Mouse (Mus musculus) myocyte (in vitro differentiated cells): ENCODE results near the gene Acsbg2. TPM values are rescaled to one million over a fixed set of nuclear protein-coding genes. Genes with fewer than 3 reads are reported as not detected.
A peak's percentile ranks its signal among the peaks of the same experiment; 100 is the strongest.

Source experiments
- H3K27me3 ChIP-seq: one replicate; pipeline ENCODE4 v1.6.1; 2011; ENCODE audit not compliant: control insufficient read depth, insufficient read depth, insufficient read length
- H3K36me3 ChIP-seq: one replicate; pipeline ENCODE4 v1.6.1; 2011; ENCODE audit not compliant: control insufficient read depth, insufficient read depth
- H3K4me2 ChIP-seq: one replicate; pipeline ENCODE4 v1.6.1; 2011; ENCODE audit warnings: low read depth, control low read depth
- H3K4me3 ChIP-seq: one replicate; pipeline ENCODE4 v1.5.1; 2011; ENCODE audit warnings: mild to moderate bottlenecking, control low read depth, moderate library complexity
- H3K79me2 ChIP-seq: one replicate; pipeline ENCODE4 v1.6.1; 2011; ENCODE audit not compliant: control insufficient read depth, insufficient read depth
- H3ac ChIP-seq: one replicate; pipeline ENCODE4 v1.6.1; 2011; ENCODE audit not compliant: control insufficient read depth, insufficient read length
- CEBPB ChIP-seq: IDR thresholded peaks from 2 replicates; pipeline ENCODE4 v1.6.1; 2011; ENCODE audit warnings: mild to moderate bottlenecking, moderate library complexity; ENCODE audit not compliant: poor library complexity, insufficient read depth, severe bottlenecking
- E2F4 ChIP-seq: IDR thresholded peaks from one replicate; pipeline ENCODE4 v1.6.1; 2011; ENCODE audit warnings: mild to moderate bottlenecking, control low read depth, moderate library complexity; ENCODE audit not compliant: insufficient read depth
- MAX ChIP-seq: IDR thresholded peaks from one replicate; pipeline ENCODE4 v1.6.1; 2011; ENCODE audit warnings: low read depth, mild to moderate bottlenecking, control low read depth
- MYOD1 ChIP-seq, 3 experiments: IDR thresholded peaks; one replicate each; pipeline ENCODE4 v1.6.1; 2011; ENCODE audit warnings: control low read depth in 2 of 3, low read depth in 2 of 3, mild to moderate bottlenecking in 2 of 3, moderate library complexity in 1 of 3; ENCODE audit not compliant: insufficient read length in 2 of 3, control insufficient read depth in 1 of 3
- MYOG ChIP-seq, 3 experiments: IDR thresholded peaks; one replicate each; pipeline ENCODE4 v1.6.1; 2011; ENCODE audit warnings: control low read depth in 2 of 3, low read depth in 2 of 3, mild to moderate bottlenecking in 2 of 3; ENCODE audit not compliant: insufficient read length in 2 of 3, control insufficient read depth in 1 of 3, insufficient read depth in 1 of 3
- POLR2A ChIP-seq: IDR thresholded peaks from one replicate; pipeline ENCODE4 v1.6.1; 2011; ENCODE audit warnings: low read depth, mild to moderate bottlenecking, control low read depth, moderate library complexity; ENCODE audit not compliant: insufficient read length
- POLR2AphosphoS2 ChIP-seq: IDR thresholded peaks from one replicate; pipeline ENCODE4 v1.6.1; 2011; ENCODE audit warnings: low read depth, control low read depth; ENCODE audit not compliant: insufficient read length
- REST ChIP-seq: IDR thresholded peaks from one replicate; pipeline ENCODE4 v1.6.1; 2011; ENCODE audit warnings: mild to moderate bottlenecking, control low read depth, moderate library complexity; ENCODE audit not compliant: insufficient read depth, insufficient read length
- SRF ChIP-seq: IDR thresholded peaks from one replicate; pipeline ENCODE4 v1.6.1; 2011; ENCODE audit warnings: low read depth; ENCODE audit not compliant: control insufficient read depth, insufficient read length
- TCF12 ChIP-seq: IDR thresholded peaks from one replicate; pipeline ENCODE4 v1.6.1; 2011; ENCODE audit warnings: mild to moderate bottlenecking, control low read depth; ENCODE audit not compliant: poor library complexity, insufficient read depth, severe bottlenecking
- TCF3 ChIP-seq: IDR thresholded peaks from one replicate; pipeline ENCODE4 v1.6.1; 2011; ENCODE audit warnings: low read depth, control low read depth; ENCODE audit not compliant: insufficient read length
- USF1 ChIP-seq: IDR thresholded peaks from one replicate; pipeline ENCODE4 v1.6.1; 2011; ENCODE audit warnings: low read depth, mild to moderate bottlenecking, control low read depth, moderate library complexity
- polyA plus RNA-seq: library from polyadenylated mRNA; unstranded; fragments of >200 nt; fragmentation: generic; extraction: Trizol; gene quantifications from one replicate; pipeline ENCODE4 v1.2.1, GENCODE M21; 2012; ENCODE audit warnings: missing spikeins

Gene Acsbg2
- polyA plus RNA-seq, 1 experiment = not detected

DNA sequence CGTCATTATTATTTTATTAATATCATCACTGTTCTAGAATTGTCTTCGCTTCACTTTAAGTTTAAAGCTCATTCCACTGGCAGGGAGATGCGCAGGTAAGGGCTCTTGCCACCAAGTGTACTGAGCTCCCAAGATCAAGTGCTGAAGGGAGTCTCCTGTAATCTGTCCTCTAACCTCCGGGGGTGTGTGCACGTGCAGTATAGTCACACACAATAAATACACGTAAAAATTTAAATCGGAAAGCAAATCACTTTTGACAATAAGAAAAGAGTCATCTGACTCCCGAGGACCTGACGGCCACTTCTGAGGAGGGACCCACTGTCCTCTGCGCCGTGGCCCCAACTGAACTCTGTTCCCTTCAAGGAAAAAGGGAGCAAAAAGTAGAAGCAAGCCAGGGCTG lies 45.1 kb downstream of the Acsbg2 start:
- Histone ChIP-seq H3K4me2 (no peak overlapping the region), H3K4me3 (no peak overlapping the region), H3K79me2 (no peaks in the 10 kb centered on the region), H3K27me3 (no peaks in the 10 kb centered on the region), H3ac (no peak overlapping the region), H3K36me3 (no peaks in the 10 kb centered on the region)
- TF ChIP-seq POLR2A = no peak
- TF ChIP-seq SRF = no peak
- no peak for TF ChIP-seq REST
- TF ChIP-seq USF1 = no peak
- TF ChIP-seq CEBPB = no peak

DNA sequence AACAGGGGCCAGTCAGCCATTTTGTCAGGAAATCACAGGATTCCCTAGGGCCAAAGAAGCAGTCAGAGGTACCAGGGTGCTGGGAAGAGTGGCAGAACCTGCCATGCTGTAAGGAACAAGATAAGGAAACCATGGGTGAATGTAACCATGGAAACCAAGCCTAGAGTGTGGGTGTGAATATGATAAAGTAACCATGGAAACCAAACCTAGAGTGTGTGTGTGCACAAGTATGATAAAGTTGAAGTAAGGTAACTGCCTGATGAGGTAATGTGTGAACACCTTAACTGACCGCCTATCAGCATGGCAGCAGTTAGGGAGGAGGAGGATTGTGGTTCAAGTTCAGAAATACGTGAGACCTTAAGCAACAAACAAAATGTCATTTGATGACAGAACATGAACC lies 47.5 kb downstream of the Acsbg2 start:
- H3K4me2 ChIP-seq = no peak overlapping the region
- H3K27me3 ChIP-seq = no peaks in the 10 kb centered on the region
- no peak for TF ChIP-seq CEBPB
- TF ChIP-seq USF1 = no peak
- no peak for TF ChIP-seq REST
- no peak for TF ChIP-seq TCF12
- TF ChIP-seq MYOD1 (IDR thresholded peaks at IDR 0.05; ENCODE audit: control insufficient read depth in 1 of 3, insufficient read length in 2 of 3, low read depth in 2 of 3) = no peak
- no peak for TF ChIP-seq SRF
- TF ChIP-seq MYOG (IDR thresholded peaks at IDR 0.05; ENCODE audit: control insufficient read depth in 1 of 3, insufficient read depth in 1 of 3, insufficient read length in 2 of 3, low read depth in 2 of 3) = no peak
- TF ChIP-seq MAX = no peak
- no peak for TF ChIP-seq TCF3
- no peak for TF ChIP-seq POLR2A
- TF ChIP-seq POLR2AphosphoS2 = no peak
- no peak for TF ChIP-seq E2F4
- H3ac ChIP-seq = no peak overlapping the region
- H3K4me3 ChIP-seq = no peak overlapping the region
- H3K79me2 ChIP-seq = no peaks in the 10 kb centered on the region
- no peaks in the 10 kb centered on the region for H3K36me3 ChIP-seq

DNA sequence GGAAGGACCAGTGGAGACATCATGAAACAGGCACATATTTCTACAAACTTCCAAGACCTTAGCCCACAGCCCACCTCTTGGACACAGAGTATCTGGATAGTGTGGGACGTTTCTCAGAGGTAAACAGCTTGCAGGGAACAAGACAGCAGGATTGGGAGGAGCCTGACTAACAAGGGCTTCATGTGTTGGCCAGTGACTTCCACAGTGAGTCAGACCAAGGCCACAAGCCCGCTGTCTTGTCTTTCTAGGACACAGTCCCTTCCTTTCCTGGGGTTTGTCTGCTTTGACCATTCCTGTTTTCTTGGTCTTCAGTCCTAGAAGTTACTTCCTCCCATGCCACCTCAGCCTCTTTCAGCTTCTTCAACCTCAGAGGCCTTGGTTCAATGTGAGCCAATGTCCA lies 50.9 kb downstream of the Acsbg2 start:
- TF ChIP-seq SRF (no peak), TCF3 (no peak), TCF12 (no peak), MYOG (IDR thresholded peaks at IDR 0.05; ENCODE audit: control insufficient read depth in 1 of 3, insufficient read depth in 1 of 3, insufficient read length in 2 of 3, low read depth in 2 of 3) (no peak), POLR2AphosphoS2 (no peak), MYOD1 (IDR thresholded peaks at IDR 0.05; ENCODE audit: control insufficient read depth in 1 of 3, insufficient read length in 2 of 3, low read depth in 2 of 3) (no peak), POLR2A (no peak), REST (no peak), CEBPB (no peak), MAX (no peak), E2F4 (no peak), USF1 (no peak)
- Histone ChIP-seq H3K36me3 (no peaks in the 10 kb centered on the region), H3K27me3 (no peaks in the 10 kb centered on the region), H3K4me3 (no peak overlapping the region), H3ac (no peak overlapping the region), H3K79me2 (no peaks in the 10 kb centered on the region), H3K4me2 (no peak overlapping the region)

DNA sequence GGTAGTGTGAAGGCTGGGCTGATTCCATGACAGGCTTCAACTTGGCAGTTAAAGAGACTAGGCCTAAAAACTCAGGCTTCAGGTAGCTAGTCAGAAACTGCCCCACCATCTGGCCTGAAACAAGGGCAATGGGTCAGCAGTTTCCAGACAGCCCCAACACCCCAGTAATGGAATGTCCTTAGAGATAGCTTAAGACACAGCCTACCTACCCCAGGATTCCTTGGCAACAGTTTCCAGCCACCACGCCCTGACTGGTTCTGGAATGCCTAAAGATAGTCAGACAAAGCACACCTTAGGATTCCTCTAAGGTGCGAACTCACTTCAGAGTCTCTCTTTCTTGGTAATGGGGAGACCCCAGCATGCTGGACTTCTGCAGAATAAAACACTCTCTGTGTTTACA lies 51.9 kb downstream of the Acsbg2 start:
- Histone ChIP-seq H3ac (no peak overlapping the region), H3K27me3 (no peaks in the 10 kb centered on the region), H3K36me3 (no peaks in the 10 kb centered on the region), H3K79me2 (no peaks in the 10 kb centered on the region), H3K4me3 (no peak overlapping the region), H3K4me2 (no peak overlapping the region)
- TF ChIP-seq REST = no peak

DNA sequence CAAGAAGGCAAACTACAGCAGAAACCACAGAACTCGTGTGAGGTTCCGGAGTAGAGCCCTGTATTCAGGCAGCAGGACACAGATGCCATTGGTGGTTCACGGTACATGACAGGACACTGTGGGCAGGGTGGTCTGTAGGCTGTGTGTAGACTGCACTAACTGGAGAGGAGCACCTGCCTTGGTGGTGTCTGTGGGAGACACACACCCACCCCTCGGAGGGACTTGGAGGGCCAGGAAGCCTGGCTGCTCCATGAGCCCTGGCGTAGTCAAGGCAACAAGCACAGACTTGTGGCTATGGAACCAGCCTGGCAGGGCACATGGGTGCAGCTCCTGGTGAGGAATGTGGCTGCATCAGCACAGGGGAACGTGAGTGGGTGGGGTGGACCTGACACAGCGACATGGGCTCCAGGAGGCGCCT lies 54.5 kb downstream of the Acsbg2 start:
- H3K36me3 ChIP-seq = no peaks in the 10 kb centered on the region
- H3K27me3 ChIP-seq = no peaks in the 10 kb centered on the region

More for the DNA sequence above, 54.5 kb downstream of the Acsbg2 start:
- Histone ChIP-seq H3K4me3 (no peak overlapping the region), H3K79me2 (no peaks in the 10 kb centered on the region), H3K4me2 (no peak overlapping the region), H3ac (no peak overlapping the region)
- TF ChIP-seq TCF3 (no peak), USF1 (no peak), MYOG (IDR thresholded peaks at IDR 0.05; ENCODE audit: control insufficient read depth in 1 of 3, insufficient read depth in 1 of 3, insufficient read length in 2 of 3, low read depth in 2 of 3) (peak in 2 of 3 experiments; percentile 34 to 66), POLR2A (no peak), CEBPB (no peak), REST (no peak), MYOD1 (IDR thresholded peaks at IDR 0.05; ENCODE audit: control insufficient read depth in 1 of 3, insufficient read length in 2 of 3, low read depth in 2 of 3) (peak in 1 of 3 experiments; percentile 37)
